Mouse (Mus musculus) liver, adult 2 months (tissue): ENCODE measurements around the gene Ddx60.

ENCODE experiments used
- CTCF ChIP-seq: fragments of 200-500 bp; IDR thresholded peaks from 2 replicates; pipeline ENCODE4 v1.5.1; 2011; ENCODE audit warnings: low read depth, low read length, control low read depth
- POLR2A ChIP-seq: fragments of 200-500 bp; IDR thresholded peaks from 2 replicates; pipeline ENCODE4 v1.6.1; 2011; ENCODE audit warnings: low read length, control low read depth; ENCODE audit not compliant: insufficient read depth; ENCODE audit errors: extremely low read depth

DNA sequence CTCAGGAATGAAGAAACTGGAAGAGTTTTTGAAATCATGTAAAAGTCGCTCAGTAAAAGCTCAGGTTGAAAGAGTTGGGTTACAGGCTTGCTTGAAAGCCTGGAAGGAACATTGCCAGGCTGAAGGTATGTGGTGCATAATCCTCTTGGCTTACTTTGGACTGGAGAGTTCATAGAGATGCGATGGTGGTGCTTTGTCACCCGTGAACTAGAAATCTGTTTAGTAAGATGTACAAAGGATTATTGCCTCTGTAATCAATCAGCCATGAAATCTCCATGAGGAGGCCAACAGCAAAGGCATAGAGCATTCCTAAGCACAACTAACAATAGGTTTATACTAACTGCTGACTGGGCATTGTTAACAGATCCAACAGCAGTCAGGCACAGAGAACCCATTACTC is 41.7 kb downstream of the Ddx60 start:
- TF ChIP-seq CTCF (no peak), POLR2A (no peak)
